Mouse (Mus musculus) megakaryocyte-erythroid progenitor cell, adult 5-6 weeks (primary cell): ENCODE measurements around the gene Atrnl1. TPM values are rescaled to one million over a fixed set of nuclear protein-coding genes. Genes with fewer than 3 reads are reported as not detected.

Source experiments
- ATAC-seq: replicated peaks from 2 replicates; pipeline ENCODE4 v1.8.0; 2016; ENCODE audit warnings: mild to moderate bottlenecking, inconsistent platforms; ENCODE audit not compliant: severe bottlenecking, poor library complexity, low FRiP score, low TSS enrichment
- total RNA-seq, 2 experiments: library from RNA; stranded (forward) in 1 of 2; stranded (reverse) in 1 of 2; fragments of 200-1000, 215-1000 nt in 1 of 2; fragments of >200 nt in 1 of 2; fragmentation: Nextera tagmentation in 1 of 2; gene quantifications; 2 replicates each; pipeline ENCODE4 v1.2.3; 2014 to 2017

The Atrnl1 gene
- total RNA-seq, 2 experiments from 2014 or later, result 1.4 to 1.7 TPM

DNA sequence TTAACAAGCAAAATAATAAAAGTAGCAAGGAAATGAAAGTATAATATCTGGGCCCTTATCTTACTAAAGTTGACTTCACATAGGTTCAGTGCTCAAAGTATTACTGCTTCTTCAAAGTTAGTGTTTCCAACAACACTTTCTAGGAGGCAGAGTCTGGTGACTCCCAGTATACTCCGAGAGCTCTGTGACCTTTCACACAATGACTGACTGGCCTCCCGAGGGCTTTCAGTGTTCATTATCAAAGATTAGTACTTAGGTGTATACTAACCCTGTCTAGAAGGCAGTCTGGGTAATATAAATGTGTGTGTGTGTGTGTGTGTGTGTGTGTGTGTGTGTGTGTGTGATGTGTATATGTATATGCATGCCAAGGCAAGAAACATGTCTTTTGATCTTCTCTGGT lies 332.5 kb downstream of the Atrnl1 start:
- ATAC-seq, result no peak

DNA sequence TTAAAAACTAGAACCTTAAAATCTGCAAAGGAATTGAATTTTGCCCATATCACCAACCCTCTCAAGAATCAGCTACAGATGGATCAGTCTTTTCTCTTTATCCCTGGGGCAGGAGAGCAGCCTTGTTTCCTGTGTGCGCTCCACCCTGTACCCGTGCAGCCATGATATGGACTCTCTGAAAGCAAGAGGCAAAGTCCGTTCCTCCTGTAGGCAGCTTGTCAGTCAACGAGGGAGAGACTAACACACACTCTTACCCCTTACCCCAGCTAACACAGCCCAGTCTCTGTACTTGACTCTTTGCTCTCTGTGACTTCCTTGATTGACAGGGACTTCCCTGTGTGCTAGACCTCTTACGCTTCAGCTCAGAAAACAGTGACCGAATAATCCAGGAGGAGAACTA lies 333.8 kb downstream of the Atrnl1 start:
- ATAC-seq, result no peak

DNA sequence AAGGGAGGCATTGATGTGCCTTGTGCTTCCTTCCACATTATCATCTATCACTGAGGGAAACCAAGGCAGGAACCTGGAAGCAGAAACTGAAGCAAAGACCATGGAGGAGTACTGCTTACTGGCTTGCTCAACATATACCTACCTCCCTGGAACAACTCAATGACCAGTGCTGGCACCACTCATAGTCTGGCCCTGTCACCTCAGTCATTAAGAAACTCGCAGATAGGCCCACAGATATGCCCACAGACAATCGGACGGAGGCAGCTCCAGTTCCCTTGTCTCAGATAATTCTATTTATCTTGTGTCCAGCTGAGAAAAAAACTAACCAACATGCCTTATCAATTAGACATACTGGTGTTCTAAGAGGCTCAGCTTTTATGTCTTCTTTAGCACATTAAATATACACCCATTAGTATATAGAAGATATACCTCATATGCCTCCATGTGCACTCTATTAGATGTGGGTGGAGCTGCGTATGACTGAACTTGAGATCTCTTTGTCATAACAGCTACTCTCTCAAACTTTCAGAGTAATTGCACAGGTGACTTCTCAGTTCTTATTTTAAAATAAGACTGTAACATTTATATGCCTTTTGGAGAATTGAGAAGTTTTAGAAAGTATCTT lies 334.9 kb downstream of the Atrnl1 start:
- ATAC-seq, result no peak

DNA sequence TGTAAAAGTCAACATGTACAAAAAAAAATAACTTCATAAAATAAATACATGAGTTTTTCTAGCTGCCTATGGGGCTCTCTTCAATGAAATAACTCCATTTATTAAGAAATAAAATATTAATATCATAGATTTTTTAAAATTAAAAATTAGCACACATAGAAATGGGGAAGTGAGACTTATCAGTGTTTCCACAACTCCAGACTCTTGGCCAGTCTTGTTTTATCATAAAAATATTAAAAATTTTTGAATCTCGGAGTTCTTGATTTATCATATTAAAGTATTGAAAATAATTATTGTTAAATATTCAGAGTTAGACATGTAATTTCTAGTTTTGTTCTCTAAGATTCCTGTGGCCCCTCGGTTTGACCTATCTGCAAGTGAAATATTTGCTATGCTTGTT lies 337.7 kb downstream of the Atrnl1 start:
- no peak for ATAC-seq

DNA sequence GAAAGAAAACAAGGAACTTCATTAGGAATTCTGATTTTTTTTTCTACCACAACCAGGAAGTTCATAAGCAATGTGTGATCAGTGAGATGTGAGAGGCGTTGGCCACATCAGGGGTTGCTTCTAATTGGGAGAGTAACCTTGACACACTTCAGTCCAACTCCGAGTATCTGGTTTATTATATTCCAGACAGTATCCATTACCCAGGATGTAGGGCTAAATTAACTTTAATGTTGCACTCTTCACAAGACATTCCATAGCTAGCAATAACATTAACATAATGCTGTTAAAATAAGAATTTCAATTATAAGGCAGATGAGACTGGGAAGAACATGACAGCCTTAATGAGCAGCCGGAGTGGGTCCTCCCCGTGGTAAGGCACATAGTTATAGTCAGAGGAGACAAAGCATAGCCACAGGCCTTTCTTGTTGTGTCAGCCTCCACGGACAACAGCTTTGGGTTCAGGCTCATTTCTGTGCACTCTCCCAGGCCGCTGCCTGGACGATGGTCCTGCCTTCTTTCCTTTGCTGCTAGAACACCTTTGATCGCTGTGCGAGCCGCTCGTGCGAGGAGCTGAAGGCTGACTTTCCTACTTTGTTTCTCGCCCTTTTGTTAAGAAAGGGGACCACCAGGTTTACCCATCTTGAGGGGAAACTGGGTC lies 338.6 kb downstream of the Atrnl1 start:
- no peak for ATAC-seq

DNA sequence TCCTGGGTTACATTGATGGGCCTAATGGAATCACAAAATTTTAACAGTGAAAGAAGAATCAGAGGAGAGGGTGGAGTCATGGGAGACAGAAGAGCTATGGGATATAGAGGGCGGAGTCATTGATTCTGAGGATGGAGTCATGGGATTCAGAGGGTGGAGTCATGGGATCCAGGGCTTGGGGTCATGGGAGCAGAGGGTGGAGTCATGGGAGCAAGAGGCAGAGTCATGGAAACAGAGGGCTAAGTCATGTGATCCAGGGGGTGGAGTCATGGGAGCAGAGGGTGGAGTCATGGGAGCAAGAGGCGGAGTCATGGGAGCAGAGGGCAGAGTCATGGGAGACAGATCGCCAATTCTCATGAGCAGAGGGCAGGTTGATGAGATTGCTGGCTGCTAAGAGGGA lies 343.3 kb downstream of the Atrnl1 start:
- no peak for ATAC-seq

DNA sequence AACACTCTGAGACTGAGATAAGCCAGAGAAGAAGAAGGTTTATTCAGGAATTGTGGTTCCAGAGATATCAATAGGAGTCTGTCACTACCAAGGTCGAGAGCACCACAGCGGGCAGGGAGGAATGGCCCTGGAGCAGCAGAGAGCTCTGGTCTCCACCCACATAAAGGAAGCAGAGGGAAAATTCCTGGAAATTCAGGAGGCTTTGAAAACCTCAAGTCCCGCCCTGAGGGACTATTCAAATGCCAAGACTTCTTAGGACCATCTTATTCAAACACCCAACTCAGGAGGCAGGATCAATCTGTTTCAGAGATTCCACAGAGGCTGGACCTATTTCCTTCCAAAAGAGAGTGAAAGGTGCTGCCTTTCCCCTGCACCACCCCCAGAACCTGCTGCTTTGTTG lies 345.6 kb downstream of the Atrnl1 start:
- no peak for ATAC-seq

DNA sequence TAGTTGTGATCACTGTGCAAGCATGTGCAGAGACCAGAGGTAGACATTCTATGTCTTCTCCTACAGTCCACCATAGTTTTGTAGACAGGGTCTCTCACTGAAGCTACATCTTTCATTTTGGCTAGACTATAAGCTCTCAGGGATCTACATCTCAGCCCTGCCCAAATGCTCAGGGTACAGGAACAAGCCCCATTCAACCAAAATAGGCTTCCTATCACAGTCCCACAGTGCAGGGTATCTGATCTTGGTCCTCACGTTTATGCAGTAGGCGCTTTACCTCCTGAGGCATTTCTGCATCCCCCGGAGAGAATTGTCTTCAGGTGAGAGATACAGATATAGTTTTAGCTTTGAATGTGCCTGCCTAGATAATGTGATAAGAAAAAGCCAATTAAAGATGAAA lies 346.5 kb downstream of the Atrnl1 start:
- no peak for ATAC-seq

DNA sequence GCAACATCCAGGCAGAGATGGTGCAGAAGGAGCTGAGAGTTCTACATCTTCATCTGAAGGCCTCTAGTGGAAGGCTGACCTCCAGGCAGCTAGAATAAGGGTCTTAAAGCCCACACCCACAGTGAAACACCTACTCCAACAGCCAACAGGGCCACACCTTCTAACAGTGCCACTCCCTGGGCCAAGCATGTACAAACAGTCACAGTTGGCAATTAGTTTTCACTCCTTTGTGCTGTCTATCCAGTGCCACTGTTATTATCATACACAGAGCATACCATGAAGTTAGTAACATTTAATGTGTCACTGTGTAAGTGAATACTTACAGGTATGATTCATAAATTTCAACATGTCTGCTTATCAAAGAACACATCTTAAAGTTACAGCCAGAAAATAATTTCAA lies 347.3 kb downstream of the Atrnl1 start:
- ATAC-seq, result no peak

DNA sequence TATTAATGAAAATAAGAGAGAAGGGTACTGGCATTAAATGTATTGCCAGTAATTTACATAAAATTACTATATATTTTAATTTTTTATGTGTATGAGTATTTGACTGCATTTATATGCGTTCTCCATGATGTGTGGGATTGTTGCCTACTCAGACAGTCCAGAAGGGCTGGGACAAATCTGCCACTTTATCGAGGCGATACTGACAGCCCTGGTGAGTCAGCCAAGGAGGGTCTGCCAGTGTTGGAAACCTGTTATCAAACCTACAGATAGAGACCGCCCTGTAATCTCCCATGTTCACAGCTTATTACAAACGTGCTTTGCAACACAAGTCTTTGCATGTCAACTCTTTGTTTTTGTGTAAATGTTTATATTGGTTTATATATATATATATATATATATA lies 347.9 kb downstream of the Atrnl1 start:
- ATAC-seq, result no peak

DNA sequence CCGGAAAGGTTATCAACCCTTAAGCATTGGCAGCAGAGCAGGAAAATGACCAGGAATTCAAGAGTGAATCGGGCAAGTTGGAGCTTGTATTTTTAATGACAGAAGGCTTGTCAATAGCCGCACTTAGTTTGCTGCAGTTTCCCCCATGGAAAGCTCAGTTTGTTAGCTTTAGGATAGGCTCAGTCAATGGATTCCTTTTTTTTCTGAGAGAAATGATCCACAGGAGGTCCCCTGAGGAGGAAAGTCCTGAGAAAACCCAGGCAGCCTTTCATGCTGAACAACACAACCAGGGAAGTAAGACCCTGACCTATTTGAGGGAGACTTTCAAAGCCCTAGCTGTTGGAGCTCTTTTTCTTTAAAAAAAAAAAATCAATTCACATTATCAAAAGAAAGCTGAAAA lies 350.5 kb downstream of the Atrnl1 start:
- ATAC-seq, result no peak

DNA sequence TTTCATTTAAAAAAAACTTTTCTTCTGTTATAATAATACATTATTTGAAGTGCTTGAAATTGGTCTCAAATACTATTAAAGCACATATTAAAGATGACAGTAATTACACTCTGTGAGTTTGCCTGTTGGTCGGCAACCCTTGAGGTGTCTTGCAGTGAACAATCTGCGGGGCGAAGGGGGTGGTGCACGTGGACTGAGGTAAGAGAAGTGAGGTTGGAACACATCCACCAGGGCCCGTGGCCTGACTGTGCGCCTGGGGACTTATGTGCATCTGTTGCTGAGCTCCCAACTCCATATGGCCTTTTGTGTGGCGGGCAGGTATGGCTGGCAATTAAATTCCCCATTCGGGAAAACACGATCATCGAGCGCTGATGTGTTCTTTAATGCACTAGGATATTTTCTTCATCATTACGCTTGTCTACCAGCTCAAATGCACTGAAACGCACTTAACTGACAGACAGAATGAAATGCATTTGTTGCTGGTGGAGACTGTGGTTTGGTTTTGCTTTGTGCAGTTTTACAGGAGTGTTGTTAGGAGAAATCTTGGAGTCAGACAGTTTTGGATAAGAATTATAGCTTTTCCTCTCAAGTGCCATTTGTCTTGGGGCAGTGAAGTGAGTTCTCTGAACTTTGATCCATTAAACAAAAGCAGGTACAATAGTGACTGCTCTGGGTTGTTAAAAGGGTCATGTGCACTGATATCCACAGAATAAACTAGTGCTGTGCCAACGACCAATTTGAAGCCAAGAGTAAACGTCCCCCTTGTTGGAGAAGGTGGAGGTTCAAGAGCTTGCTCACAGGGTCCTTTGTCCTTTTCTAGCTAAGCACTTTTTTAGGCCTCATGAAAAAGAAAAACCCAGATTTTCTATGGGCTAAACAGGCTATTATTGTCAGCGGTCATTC lies 351.2 kb downstream of the Atrnl1 start:
- ATAC-seq, result no peak

DNA sequence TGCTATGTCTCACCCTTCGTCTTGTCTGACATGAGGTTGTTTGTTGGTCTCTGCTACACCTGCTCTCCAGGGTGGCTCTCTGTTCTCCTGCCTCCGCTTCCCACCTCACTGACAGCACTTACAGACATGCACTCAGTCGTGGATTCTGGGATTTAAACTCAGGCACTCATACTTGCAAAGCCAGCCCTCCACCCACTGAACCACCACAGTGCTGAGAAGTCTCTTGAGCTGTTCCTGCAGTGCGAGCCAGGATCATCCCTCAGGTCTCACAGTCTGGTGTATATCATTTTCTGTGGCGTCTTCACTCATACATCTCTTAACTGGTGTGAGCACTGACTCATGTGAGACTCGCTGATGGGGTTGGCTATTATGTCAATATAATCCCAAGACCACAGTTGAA lies 353.0 kb downstream of the Atrnl1 start:
- no peak for ATAC-seq

DNA sequence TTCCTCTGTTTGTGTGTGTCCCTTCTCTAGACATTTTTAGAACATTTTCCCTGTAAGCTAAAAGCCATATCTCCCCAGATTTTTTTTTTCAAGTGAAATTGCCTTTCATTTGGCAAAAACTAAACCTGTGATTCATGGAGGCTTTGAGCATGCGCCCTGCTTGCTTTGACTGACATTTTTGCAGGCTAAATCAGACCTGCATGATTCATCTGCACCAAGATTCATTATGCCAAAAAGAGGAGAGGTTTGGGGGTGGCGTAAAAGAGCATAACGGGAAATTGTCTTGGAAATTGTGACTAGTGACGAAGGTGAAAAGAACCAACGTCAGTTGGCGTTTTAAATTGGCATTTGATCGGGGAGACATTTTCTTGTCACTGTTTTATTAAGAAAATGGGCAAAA lies 358.9 kb downstream of the Atrnl1 start:
- ATAC-seq, result no peak

DNA sequence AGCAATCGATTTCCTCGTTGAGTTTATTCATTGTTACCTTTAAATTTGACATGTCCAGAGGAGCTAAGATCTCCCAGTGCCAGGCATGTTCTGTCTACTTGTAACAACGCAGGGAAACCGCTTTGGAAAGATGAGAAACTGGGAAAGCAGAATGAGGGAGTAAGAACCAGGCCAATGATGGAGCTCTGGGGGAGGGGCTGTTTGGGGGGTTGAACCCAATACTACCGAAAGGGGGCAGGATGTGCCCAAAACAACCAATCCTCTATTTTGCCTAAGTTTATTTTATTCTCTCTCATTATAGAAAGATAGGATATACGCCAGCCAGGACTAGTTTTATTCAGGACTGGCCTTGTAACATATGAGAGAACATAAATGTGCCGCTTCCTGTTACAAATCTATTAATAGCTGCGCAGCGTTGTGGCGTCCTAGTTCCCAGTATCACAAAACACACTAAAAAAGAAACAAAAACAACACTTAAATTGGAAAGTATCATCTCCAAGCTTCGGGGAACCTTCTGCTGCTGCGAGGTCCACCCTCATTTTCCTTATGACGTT lies 359.6 kb downstream of the Atrnl1 start:
- ATAC-seq, result no peak

DNA sequence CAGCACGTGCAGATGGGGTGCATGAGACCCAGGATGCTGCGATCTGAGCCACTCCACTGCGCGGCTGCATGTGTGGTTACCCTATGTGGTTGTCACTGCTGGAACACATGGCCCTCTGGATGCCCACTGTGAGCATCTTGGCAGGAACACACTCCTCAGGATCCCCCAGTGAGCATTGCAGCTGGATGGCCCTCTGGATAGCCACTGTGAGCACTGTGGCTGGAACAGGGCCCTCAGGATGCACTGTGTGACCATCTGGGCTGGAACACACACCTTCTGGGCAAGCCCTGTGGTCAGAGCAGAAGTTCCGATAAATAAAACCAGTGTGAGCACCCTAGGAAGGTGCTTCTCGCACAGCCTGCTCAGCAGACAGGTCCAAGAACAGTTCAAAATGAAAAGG lies 364.4 kb downstream of the Atrnl1 start:
- ATAC-seq, result no peak

DNA sequence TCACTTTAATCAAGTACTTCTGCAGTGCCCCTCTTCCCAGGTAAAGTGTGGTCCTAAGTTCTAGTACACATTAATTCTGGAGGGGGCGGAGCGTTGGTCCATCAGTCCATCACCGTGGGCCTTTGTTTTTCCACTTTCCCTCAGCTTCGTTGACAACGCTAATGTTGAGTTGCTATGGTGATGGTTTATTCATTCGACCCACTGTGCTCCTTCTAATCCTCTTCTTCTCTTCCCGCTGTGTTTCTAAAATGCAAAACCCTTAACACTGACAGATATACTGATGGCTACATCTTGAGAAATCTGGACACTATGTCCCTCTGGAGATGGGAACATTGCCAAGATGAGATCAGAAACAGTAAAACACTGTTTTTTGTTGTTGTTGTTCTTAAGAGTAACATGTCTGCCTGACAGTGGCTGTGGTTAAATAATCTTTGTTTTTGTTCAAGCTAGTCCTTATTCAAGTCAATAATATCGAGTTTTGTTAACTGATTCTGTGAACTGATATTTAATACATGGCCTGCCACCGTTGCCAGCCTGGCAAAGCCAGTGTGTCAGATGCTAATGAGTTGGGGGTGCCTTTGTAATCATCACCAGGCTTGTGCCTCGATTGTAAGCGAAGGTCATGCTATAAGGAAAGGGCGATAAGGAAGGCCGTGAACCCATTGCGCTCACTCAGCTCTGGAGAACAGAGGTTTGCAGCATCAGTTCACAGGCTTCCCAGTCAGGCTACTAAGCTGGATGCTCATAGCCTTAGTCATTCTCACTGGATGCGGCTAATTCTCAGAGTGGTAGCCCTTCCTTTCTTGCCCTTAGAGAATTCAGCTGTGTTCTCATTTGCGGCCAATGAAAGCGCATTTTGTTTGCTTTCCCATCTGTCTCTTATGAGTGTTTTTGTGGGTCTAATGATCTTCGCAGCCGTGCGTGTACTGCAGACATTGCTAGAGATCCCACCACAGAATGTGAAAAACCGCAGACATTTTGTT lies 375.4 kb downstream of the Atrnl1 start:
- no peak for ATAC-seq

DNA sequence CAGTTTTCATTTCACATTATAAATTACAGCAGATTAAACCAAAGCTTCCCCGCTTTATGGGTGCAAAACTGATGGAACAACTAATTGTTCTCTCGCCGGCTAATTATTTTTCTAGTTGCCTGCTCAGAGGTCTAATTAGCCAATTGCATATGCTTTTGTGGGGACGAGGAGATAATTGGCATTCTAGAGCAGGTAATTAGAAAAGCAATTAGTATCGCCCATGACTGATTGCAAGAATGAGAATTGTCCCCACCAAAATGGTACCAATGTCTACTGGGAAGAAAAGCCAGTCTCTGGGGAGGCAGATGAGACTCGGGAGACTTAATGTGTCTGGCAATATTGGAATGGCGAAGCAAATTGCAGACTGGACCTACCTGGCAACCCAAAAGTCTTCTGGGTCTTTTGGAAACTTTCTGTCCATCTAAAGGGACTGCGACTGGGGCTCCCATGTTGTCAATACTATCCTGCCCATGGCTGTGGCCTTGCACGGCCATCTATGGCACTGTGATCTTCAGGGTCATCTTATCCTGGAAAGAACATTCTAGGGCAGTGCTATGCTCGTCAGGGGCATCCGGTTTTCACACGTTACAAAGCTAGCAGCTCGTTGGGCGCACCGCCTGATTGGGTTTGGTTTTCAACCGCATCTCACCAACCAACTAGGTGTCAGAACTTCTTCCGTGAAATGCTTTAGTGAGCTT lies 377.0 kb downstream of the Atrnl1 start:
- no peak for ATAC-seq
